Mouse (Mus musculus) heart, adult 2 months (tissue): ENCODE measurements around the gene Sdhaf3. TPM values are rescaled to one million over a fixed set of nuclear protein-coding genes. Genes with fewer than 3 reads are reported as not detected.

Experiments
- DNase-seq, 2 experiments: peaks; one replicate each; pipeline ENCODE4 v3.0.0; 2021
- H3K27ac ChIP-seq: fragments of 200-600 bp; 2 replicates; pipeline ENCODE4 v1.8.1; 2022
- H3K27me3 ChIP-seq: fragments of 200-500 bp; 2 replicates; pipeline ENCODE4 v1.6.1; 2012; ENCODE audit warnings: mild to moderate bottlenecking, low read length, inconsistent platforms, mixed read lengths; ENCODE audit not compliant: control insufficient read depth, insufficient read depth
- H3K36me3 ChIP-seq: fragments of 200-500 bp; 2 replicates; pipeline ENCODE4 v1.6.1; 2012; ENCODE audit warnings: low read length, inconsistent platforms; ENCODE audit not compliant: control insufficient read depth, insufficient read depth
- H3K4me1 ChIP-seq: fragments of 200-500 bp; 2 replicates; pipeline ENCODE4 v1.6.1; 2011; ENCODE audit warnings: low read length; ENCODE audit not compliant: control insufficient read depth, insufficient read depth
- H3K4me3 ChIP-seq: fragments of 200-600 bp; 2 replicates; pipeline ENCODE4 v1.8.1; 2022
- H3K79me2 ChIP-seq: fragments of 200-500 bp; replicated peaks from 2 replicates; pipeline ENCODE4 v1.6.1; 2012; ENCODE audit warnings: mild to moderate bottlenecking, inconsistent platforms, low read length, moderate library complexity, mixed read lengths; ENCODE audit not compliant: control insufficient read depth, insufficient read depth
- H3K9ac ChIP-seq: fragments of 200-500 bp; 2 replicates; pipeline ENCODE4 v1.6.1; 2012; ENCODE audit warnings: low read depth, mild to moderate bottlenecking, control low read depth, inconsistent platforms, low read length, mixed read lengths
- CTCF ChIP-seq: fragments of 200-600 bp; IDR thresholded peaks from 2 replicates; pipeline ENCODE4 v1.8.1; 2022; ENCODE audit warnings: antibody characterized with exemption, mild to moderate bottlenecking, moderate library complexity
- EP300 ChIP-seq: fragments of 200-500 bp; IDR thresholded peaks from 2 replicates; pipeline ENCODE4 v1.6.1; 2011; ENCODE audit warnings: low read depth, low read length, control low read depth; ENCODE audit not compliant: insufficient read depth
- POLR2A ChIP-seq: fragments of 200-500 bp; IDR thresholded peaks from 2 replicates; pipeline ENCODE4 v1.6.1; 2011; ENCODE audit warnings: mild to moderate bottlenecking, low read depth, low read length, control low read depth; ENCODE audit not compliant: insufficient read depth
- WGBS: fragments of 180-500 bp; shearing (Covaris S2); methylation state at CpG from one replicate; pipeline ENCODE4 v1.1.7; 2018; 5-methylcytosine and 5-hydroxymethylcytosine counted together
- intact Hi-C: fragments of 180-260 bp; cut with DNase I; formaldehyde crosslinking; loops from one replicate; pipeline ENCODE4 v1.15.1; 2025
- polyA plus RNA-seq: library from polyadenylated mRNA; depleted of rRNA; stranded (reverse); fragments of >200 nt; gene quantifications from 2 replicates; pipeline ENCODE4 v1.2.3, GENCODE M21; 2012
- total RNA-seq, 2 experiments: library from RNA; stranded (reverse); gene quantifications; 2 replicates each; pipeline ENCODE4 v1.2.3; 2021

The Sdhaf3 gene
- total and polyA plus RNA-seq, 3 experiments, result 1.1 to 4.5 (median 4.3) TPM

DNA sequence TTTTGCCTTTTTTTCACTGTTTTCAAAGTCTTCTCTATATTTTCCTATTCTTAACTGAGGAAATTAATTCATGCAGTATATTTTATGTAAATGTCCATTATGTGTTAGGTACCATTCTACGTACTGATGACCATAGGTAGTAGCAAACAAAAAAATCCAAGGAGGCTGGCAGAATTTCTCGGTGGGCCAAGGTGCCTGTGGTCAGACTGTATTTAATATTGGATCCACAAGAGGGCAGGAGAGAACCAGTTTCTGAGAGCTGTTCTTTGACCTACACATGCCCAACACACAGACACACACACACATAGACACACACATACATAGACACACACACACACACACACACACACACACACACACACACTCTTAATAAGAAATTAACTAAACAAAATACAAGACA lies 48.2 kb downstream of the Sdhaf3 start:
- TF ChIP-seq EP300 (no peak), CTCF (peak; percentile 42)
- intact Hi-C loops, result loop anchor here (1.0 to 5.0 kb wide), 2 partner anchors 16 to 668 kb away; no protein-coding TSS in a partner anchor

DNA sequence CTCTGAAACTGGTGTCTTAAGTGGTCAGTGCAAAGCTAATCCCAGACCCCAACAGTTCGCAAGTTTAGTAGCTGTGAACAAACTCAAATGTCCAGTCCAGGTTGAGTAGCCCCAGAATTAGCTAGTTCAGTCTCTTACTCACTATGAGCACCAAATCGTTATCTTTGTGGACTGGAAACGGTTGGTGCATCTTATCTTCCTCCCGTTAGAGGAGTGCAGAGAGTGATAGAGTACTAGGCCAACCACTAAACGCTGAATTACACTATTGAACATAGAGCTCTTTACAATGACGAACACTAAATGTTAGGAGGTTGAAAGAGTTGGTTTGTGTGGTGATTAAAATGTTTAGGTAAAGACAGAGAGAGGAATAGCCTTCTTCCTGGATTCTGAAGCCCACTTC lies 82.3 kb downstream of the Sdhaf3 start:
- TF ChIP-seq CTCF (no peak), EP300 (no peak), POLR2A (no peak)
- no peaks in the 10 kb centered on the region; the same call in 1 of the 2 replicates for H3K36me3 ChIP-seq
- H3K4me3 ChIP-seq, result no peak overlapping the region
- intact Hi-C loops, result no loop called here
- H3K4me1 ChIP-seq, result no peaks in the 10 kb centered on the region
- H3K79me2 ChIP-seq, result no peaks in the 10 kb centered on the region
- H3K27me3 ChIP-seq, result no peaks in the 10 kb centered on the region
- H3K27ac ChIP-seq, result no peak overlapping the region
- no peak for DNase-seq
- no peak overlapping the region for H3K9ac ChIP-seq
- WGBS, result 66% methylated on average over 6 of the region's 6 CpGs

More for the DNA sequence above, 48.2 kb downstream of the Sdhaf3 start:
- Histone ChIP-seq H3K27me3 (no peaks in the 10 kb centered on the region), H3K27ac (no peak overlapping the region), H3K36me3 (no peaks in the 10 kb centered on the region), H3K4me1 (no peaks in the 10 kb centered on the region), H3K9ac (no peak overlapping the region), H3K4me3 (no peak overlapping the region), H3K79me2 (no peaks in the 10 kb centered on the region)
- 58% methylated on average over 2 of the region's 2 CpGs for WGBS
- DNase-seq, result no peak

DNA sequence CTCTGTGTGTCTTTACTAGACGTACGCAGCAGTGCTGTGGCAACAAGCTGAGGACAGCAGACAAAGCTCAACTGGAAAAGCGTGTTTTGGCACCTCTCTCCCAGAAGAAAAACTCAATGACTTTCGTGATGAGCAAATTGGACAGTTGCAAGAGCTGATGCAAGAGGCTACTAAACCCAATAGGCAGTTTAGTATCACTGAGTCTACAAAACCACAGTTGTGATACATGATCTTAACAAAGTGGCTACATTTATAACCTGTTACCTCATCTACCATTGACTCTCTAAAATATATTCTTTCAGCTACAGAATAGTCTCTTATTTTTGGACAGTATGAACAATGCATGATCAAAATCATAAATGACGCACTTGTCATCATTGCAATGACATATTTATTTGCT lies 83.0 kb downstream of the Sdhaf3 start:
- TF ChIP-seq EP300 (no peak), POLR2A (no peak), CTCF (no peak)
- no peaks in the 10 kb centered on the region for H3K27me3 ChIP-seq
- no peaks in the 10 kb centered on the region for H3K79me2 ChIP-seq
- intact Hi-C loops, result no loop called here
- no peaks in the 10 kb centered on the region for H3K4me1 ChIP-seq
- WGBS, result 88% methylated on average over 5 of the region's 5 CpGs
- H3K9ac ChIP-seq, result no peak overlapping the region
- no peak for DNase-seq
- no peak overlapping the region for H3K4me3 ChIP-seq
- no peaks in the 10 kb centered on the region; the same call in 1 of the 2 replicates for H3K36me3 ChIP-seq
- H3K27ac ChIP-seq, result no peak overlapping the region

DNA sequence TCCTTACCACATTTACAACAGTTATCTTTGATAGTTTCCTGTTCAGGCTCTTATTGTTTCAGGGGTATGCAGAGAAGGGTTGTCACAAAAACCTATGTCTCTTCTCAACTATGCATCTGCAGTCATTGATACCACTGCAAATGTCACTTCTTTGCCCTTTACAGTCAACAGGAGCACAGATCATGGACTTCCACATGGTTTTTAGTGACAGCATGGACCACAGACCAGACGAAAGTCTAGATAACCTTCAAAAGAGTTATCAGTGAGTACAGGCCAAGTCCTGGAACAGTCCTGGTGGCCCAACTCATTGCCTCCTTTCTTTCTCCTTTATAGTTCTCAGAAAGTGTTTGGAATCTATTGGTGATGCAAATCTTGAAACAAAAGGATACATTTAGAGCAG lies 86.1 kb downstream of the Sdhaf3 start:
- TF ChIP-seq POLR2A, result no peak
- no peak for DNase-seq
- intact Hi-C loops, result no loop called here
- no peaks in the 10 kb centered on the region for H3K27me3 ChIP-seq
- no peak overlapping the region for H3K27ac ChIP-seq
- no peaks in the 10 kb centered on the region; the same call in 1 of the 2 replicates for H3K36me3 ChIP-seq
- H3K79me2 ChIP-seq, result no peaks in the 10 kb centered on the region
- H3K4me1 ChIP-seq, result no peaks in the 10 kb centered on the region
- 64% methylated on average over 1 of the region's 1 CpGs for WGBS
- no peak overlapping the region for H3K9ac ChIP-seq
- no peak overlapping the region for H3K4me3 ChIP-seq

DNA sequence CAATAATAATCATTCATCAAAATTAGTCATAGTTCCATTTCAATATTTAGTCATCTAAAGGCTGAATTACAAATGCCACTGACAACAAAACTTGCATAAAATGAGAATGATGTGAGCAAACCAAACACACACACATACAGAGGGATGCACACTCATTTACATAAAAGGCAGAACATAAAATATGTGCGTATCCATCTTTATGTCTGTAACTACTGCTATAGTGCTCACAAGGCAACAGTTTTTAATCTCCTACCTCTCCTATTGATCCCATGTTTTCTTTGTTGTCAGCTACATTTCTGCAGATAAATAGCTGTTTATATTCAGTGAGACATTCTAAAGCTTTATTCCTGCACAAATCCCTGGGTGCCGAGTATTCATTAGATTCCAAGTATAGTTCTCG lies 107.0 kb downstream of the Sdhaf3 start:
- TF ChIP-seq POLR2A (no peak), EP300 (no peak), CTCF (no peak)
- Histone ChIP-seq H3K4me1 (no peaks in the 10 kb centered on the region), H3K27me3 (no peaks in the 10 kb centered on the region), H3K36me3 (no peaks in the 10 kb centered on the region), H3K79me2 (no peaks in the 10 kb centered on the region), H3K27ac (no peak overlapping the region), H3K9ac (no peak overlapping the region), H3K4me3 (no peak overlapping the region)
- WGBS, result 93% methylated on average over 3 of the region's 3 CpGs
- DNase-seq, result no peak
- intact Hi-C loops, result no loop called here

DNA sequence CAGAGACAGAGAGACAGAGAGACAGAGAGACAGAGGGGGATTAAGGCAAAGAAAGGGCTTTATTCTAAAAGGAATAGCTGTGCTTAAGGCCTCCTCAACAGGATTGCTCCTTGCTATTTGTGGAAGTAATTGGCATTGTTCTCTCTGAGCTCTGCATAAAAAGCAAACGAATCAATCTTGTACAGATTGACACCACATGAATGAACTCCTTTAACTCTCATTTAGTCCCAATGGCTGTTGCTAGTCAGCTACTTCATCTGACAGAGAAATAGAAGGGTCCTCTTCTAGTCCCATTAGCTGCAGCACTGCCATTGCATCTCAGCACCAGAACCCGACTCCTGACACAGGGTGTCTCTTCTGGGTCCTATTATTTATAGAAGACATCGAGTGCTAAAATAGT lies 113.0 kb downstream of the Sdhaf3 start:
- Histone ChIP-seq H3K27me3 (no peaks in the 10 kb centered on the region), H3K79me2 (no peaks in the 10 kb centered on the region), H3K27ac (no peak overlapping the region), H3K4me3 (no peak overlapping the region), H3K9ac (no peak overlapping the region), H3K4me1 (no peaks in the 10 kb centered on the region), H3K36me3 (no peaks in the 10 kb centered on the region)
- intact Hi-C loops, result no loop called here
- DNase-seq, result no peak
- TF ChIP-seq EP300 (no peak), POLR2A (no peak)
- WGBS, result 67% methylated on average over 3 of the region's 3 CpGs

DNA sequence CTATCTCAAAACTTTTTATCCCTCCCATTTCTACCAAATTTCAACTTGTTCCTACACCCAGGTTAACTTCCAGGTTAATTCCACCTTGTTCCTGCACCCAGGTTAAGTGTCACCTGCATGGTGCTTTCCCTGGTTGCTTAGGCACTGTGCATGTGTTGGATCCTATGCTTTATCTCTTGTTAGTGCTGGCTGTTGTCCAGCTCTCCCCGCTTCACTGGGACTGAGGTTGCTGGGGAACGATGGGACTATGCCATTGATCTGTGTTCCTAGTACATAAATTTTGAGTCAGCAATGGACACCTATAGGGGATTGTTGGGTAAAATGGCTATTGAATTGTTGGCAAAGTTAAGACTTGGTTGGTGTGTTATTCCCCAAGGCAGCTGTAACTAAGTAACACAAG lies 113.7 kb downstream of the Sdhaf3 start:
- Histone ChIP-seq H3K36me3 (no peaks in the 10 kb centered on the region), H3K27ac (no peak overlapping the region), H3K79me2 (no peaks in the 10 kb centered on the region), H3K27me3 (no peaks in the 10 kb centered on the region), H3K4me3 (no peak overlapping the region), H3K9ac (no peak overlapping the region), H3K4me1 (no peaks in the 10 kb centered on the region)
- no peak for TF ChIP-seq EP300
- no peak for TF ChIP-seq POLR2A
- no peak for TF ChIP-seq CTCF
- 31% methylated on average over 2 of the region's 2 CpGs for WGBS
- no peak for DNase-seq
- intact Hi-C loops, result no loop called here
